Mouse (Mus musculus): Measurements from ENCODE around the gene Gap43. TPM values are rescaled to one million over a fixed set of nuclear protein-coding genes. Genes with fewer than 3 reads are reported as not detected.
A peak's percentile ranks its signal among the peaks of the same experiment; 100 is the strongest.
"Not testable (repeated sequence)": the region's sequence is repeated elsewhere in the genome, so short reads cannot be mapped to it uniquely, and the experiment has no call there.

Gap43 gene
- total RNA-seq, 2 experiments from 2014 or later: 188 to 212 TPM

GRCm38 (mm10) chr16:42303461-42303860 is 37.0 kb downstream of the Gap43 start:
- DNase-seq (ENCODE audit: low spot score in 2 of 2): no peak

GRCm38 (mm10) chr16:42294481-42294880 is 46.0 kb downstream of the Gap43 start:
- peak in 1 of 2 experiments; percentile 39 for DNase-seq (ENCODE audit: low spot score in 2 of 2)

GRCm38 (mm10) chr16:42294056-42294455 is 46.4 kb downstream of the Gap43 start:
- no peak for DNase-seq (ENCODE audit: low spot score in 2 of 2)

- no peak for DNase-seq (ENCODE audit: low spot score in 2 of 2)
These were observed 48.9 kb downstream of the Gap43 start for GRCm38 (mm10) chr16:42291572-42291971.

- no peak for DNase-seq (ENCODE audit: low spot score in 2 of 2)
These were observed 56.4 kb downstream of the Gap43 start for GRCm38 (mm10) chr16:42284005-42284404.

GRCm38 (mm10) chr16:42277713-42278112 is 62.7 kb downstream of the Gap43 start:
- no peak for DNase-seq (ENCODE audit: low spot score in 2 of 2)

- DNase-seq (ENCODE audit: low spot score in 2 of 2): no peak
These were observed 63.2 kb downstream of the Gap43 start for GRCm38 (mm10) chr16:42277268-42277667.

GRCm38 (mm10) chr16:42276216-42277141 is 64.0 kb downstream of the Gap43 start:
- peak; percentile 66 to 93 for DNase-seq (ENCODE audit: low spot score in 2 of 2)

- peak in 1 of 2 experiments; percentile 17 for DNase-seq (ENCODE audit: low spot score in 2 of 2)
These were observed 64.8 kb downstream of the Gap43 start for GRCm38 (mm10) chr16:42275518-42276215.

- DNase-seq (ENCODE audit: low spot score in 2 of 2): no peak
These were observed 69.2 kb downstream of the Gap43 start for GRCm38 (mm10) chr16:42271213-42271612.

- no peak for DNase-seq (ENCODE audit: low spot score in 2 of 2)
These were observed 70.9 kb downstream of the Gap43 start for GRCm38 (mm10) chr16:42269587-42269967.

GRCm38 (mm10) chr16:42268843-42269586 is 71.4 kb downstream of the Gap43 start:
- DNase-seq (ENCODE audit: low spot score in 2 of 2): peak; percentile 71 to 84

- no peak for DNase-seq (ENCODE audit: low spot score in 2 of 2)
These were observed 75.3 kb downstream of the Gap43 start for GRCm38 (mm10) chr16:42265185-42265584.

GRCm38 (mm10) chr16:42262935-42263542 is 77.4 kb downstream of the Gap43 start:
- DNase-seq (ENCODE audit: low spot score in 2 of 2): no peak

GRCm38 (mm10) chr16:42255693-42256092 is 84.8 kb downstream of the Gap43 start:
- DNase-seq (ENCODE audit: low spot score in 2 of 2): peak; percentile 50 to 73

- DNase-seq (ENCODE audit: low spot score in 2 of 2): no peak
These were observed 85.2 kb downstream of the Gap43 start for GRCm38 (mm10) chr16:42255222-42255621.

GRCm38 (mm10) chr16:42252252-42252651 is 88.2 kb downstream of the Gap43 start:
- no peak for DNase-seq (ENCODE audit: low spot score in 2 of 2)

GRCm38 (mm10) chr16:42244121-42244520 is 96.3 kb downstream of the Gap43 start:
- DNase-seq (ENCODE audit: low spot score in 2 of 2): not testable (repeated sequence)

GRCm38 (mm10) chr16:42231306-42231705 is 109.1 kb downstream of the Gap43 start:
- DNase-seq (ENCODE audit: low spot score in 2 of 2): no peak
